Mouse (Mus musculus): Measurements from ENCODE around the gene Cacna2d3. TPM values are rescaled to one million over a fixed set of nuclear protein-coding genes. Genes with fewer than 3 reads are reported as not detected.

Gene Cacna2d3
- polyA plus RNA-seq, 1 experiment from 2014 or later: 1.1 TPM

GRCm38 (mm10) chr14:29080228-29080627, 641.4 kb downstream of the Cacna2d3 start:
- 0 out of 2 replicates have a peak, but pooled peaks cover 4% of the 10 kb centered on the region for H3K27me3 ChIP-seq (ENCODE audit: insufficient read depth, poor library complexity, severe bottlenecking)
- H3K4me1 ChIP-seq: peaks cover 3% of the 10 kb centered on the region; the same call in 1 of the 2 replicates
- no peak for DNase-seq (ENCODE audit: low spot score)
- no peak overlapping the region for H3K4me3 ChIP-seq
- 81% methylated on average over 4 of the region's 4 CpGs for WGBS
- no peak overlapping the region for H3K27ac ChIP-seq
- no peaks in the 10 kb centered on the region for H3K9me3 ChIP-seq
- no peaks in the 10 kb centered on the region for H3K36me3 ChIP-seq

DNA sequence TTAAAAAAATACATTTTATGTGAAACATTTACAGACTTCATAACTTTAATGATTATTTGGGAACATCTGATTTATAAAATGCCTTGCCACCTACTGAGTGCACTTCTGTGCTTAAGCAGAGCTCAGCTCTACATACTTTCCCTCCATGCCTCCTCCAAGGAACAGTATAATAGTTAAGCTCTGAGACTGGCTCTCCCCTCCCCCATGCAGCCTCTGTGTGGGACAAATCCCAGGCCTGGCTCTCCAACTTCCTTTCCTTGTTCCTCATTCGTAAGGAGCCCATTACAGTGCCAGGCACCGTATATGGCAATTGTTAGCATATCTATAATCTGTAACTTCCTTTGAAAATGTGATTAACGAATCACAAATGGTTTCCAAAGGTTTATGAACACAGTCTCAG, 644.2 kb downstream of the Cacna2d3 start:
- WGBS: 47% methylated on average over 3 of the region's 3 CpGs
- Histone ChIP-seq H3K9me3 (no peaks in the 10 kb centered on the region), H3K36me3 (no peaks in the 10 kb centered on the region), H3K4me3 (no peak overlapping the region), H3K27ac (no peak overlapping the region), H3K4me1 (peaks cover 7% of the 10 kb centered on the region), H3K27me3 (ENCODE audit: insufficient read depth, poor library complexity, severe bottlenecking) (0 out of 2 replicates have a peak, but pooled peaks cover 4% of the 10 kb centered on the region)
- DNase-seq (ENCODE audit: low spot score): no peak

- Histone ChIP-seq H3K9me3 (no peaks in the 10 kb centered on the region), H3K4me3 (no peak overlapping the region), H3K27me3 (ENCODE audit: insufficient read depth, poor library complexity, severe bottlenecking) (0 out of 2 replicates have a peak, but pooled peaks cover 3% of the 10 kb centered on the region), H3K4me1 (peaks cover 7% of the 10 kb centered on the region), H3K27ac (no peak overlapping the region), H3K36me3 (no peaks in the 10 kb centered on the region)
- no peak for DNase-seq (ENCODE audit: low spot score)
- WGBS: 85% methylated on average over 4 of the region's 4 CpGs
These were observed 647.9 kb downstream of the Cacna2d3 start for GRCm38 (mm10) chr14:29073747-29074146.

DNA sequence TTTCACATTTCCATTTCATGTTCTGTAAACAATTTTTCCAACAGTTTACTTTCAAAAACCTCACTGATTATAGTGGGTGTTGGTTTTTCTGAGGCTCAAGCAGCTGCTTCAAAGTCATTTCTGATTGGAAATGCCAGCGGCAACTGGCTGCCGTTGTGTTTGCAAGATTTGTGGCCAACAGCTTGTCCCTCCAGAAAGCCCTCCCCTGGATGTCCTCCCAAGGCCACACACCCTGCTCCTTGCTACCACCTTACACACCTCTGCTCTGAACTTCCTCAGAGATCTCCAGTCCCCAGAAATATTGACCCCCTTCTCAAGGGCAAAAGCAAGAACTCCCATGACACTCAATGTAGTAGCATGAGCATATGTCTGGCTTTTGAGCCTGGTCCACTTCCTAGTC, 659.0 kb downstream of the Cacna2d3 start:
- no peaks in the 10 kb centered on the region for H3K36me3 ChIP-seq
- peaks cover 5% of the 10 kb centered on the region; the same call in 1 of the 2 replicates for H3K4me1 ChIP-seq
- H3K27me3 ChIP-seq (ENCODE audit: insufficient read depth, poor library complexity, severe bottlenecking): no peaks in the 10 kb centered on the region
- H3K9me3 ChIP-seq: no peaks in the 10 kb centered on the region
- 94% methylated on average over 2 of the region's 2 CpGs for WGBS
- no peak for DNase-seq (ENCODE audit: low spot score)
- no peak overlapping the region for H3K4me3 ChIP-seq
- no peak overlapping the region for H3K27ac ChIP-seq

GRCm38 (mm10) chr14:29061491-29061890, 660.2 kb downstream of the Cacna2d3 start:
- no peak for DNase-seq (ENCODE audit: low spot score)
- no peaks in the 10 kb centered on the region for H3K9me3 ChIP-seq
- WGBS: 86% methylated on average over 1 of the region's 1 CpGs
- H3K4me3 ChIP-seq: no peak overlapping the region
- no peaks in the 10 kb centered on the region for H3K36me3 ChIP-seq
- H3K27me3 ChIP-seq (ENCODE audit: insufficient read depth, poor library complexity, severe bottlenecking): no peaks in the 10 kb centered on the region
- no peak overlapping the region for H3K27ac ChIP-seq
- peaks cover 5% of the 10 kb centered on the region; the same call in 1 of the 2 replicates for H3K4me1 ChIP-seq

- no peaks in the 10 kb centered on the region for H3K27me3 ChIP-seq (ENCODE audit: insufficient read depth, poor library complexity, severe bottlenecking)
- DNase-seq (ENCODE audit: low spot score): no peak
- H3K36me3 ChIP-seq: no peaks in the 10 kb centered on the region
- no peak overlapping the region for H3K4me3 ChIP-seq
- peaks cover 5% of the 10 kb centered on the region; the same call in 1 of the 2 replicates for H3K4me1 ChIP-seq
- H3K9me3 ChIP-seq: no peaks in the 10 kb centered on the region
- no peak overlapping the region for H3K27ac ChIP-seq
These were observed 661.0 kb downstream of the Cacna2d3 start for GRCm38 (mm10) chr14:29060679-29061078.

GRCm38 (mm10) chr14:29051951-29052835, 669.5 kb downstream of the Cacna2d3 start:
- H3K9me3 ChIP-seq: no peaks in the 10 kb centered on the region
- no peaks in the 10 kb centered on the region for H3K27me3 ChIP-seq (ENCODE audit: insufficient read depth, poor library complexity, severe bottlenecking)
- no peak for DNase-seq (ENCODE audit: low spot score)
- no peaks in the 10 kb centered on the region for H3K36me3 ChIP-seq
- peaks cover 14% of the 10 kb centered on the region; the same call in 1 of the 2 replicates for H3K4me1 ChIP-seq
- 18% methylated on average over 16 of the region's 16 CpGs for WGBS
- H3K27ac ChIP-seq: 0 out of 2 replicates have a peak overlapping the region, but pooled peaks have one; percentile 22
- 0 out of 2 replicates have a peak overlapping the region, but pooled peaks have one; percentile 15 for H3K4me3 ChIP-seq

- Histone ChIP-seq H3K4me1 (peaks cover 21% of the 10 kb centered on the region), H3K9me3 (no peaks in the 10 kb centered on the region), H3K27me3 (ENCODE audit: insufficient read depth, poor library complexity, severe bottlenecking) (0 out of 2 replicates have a peak, but pooled peaks cover 6% of the 10 kb centered on the region), H3K4me3 (no peak overlapping the region), H3K36me3 (no peaks in the 10 kb centered on the region), H3K27ac (no peak overlapping the region)
- WGBS: 65% methylated on average over 1 of the region's 1 CpGs
- no peak for DNase-seq (ENCODE audit: low spot score)
These were observed 679.3 kb downstream of the Cacna2d3 start for GRCm38 (mm10) chr14:29042355-29042754.

DNA sequence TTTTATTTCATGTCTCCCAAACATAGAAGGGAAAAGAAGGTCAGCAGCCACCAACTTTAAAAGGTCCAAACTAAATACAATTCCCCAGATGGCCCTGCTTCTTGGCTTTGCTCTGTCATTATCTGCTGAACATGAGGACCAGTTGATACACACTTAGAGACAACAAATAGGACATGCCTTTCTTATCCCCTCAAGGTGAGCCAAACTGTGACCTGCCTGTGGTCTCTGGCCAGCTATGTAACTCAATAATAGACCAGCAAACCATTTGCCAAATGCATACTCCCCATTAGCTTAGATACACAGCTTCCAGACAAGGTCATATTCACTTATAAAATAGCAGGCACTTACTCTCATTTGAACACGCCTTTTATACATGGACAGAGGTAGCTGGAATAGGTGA, 680.2 kb downstream of the Cacna2d3 start:
- Histone ChIP-seq H3K27ac (no peak overlapping the region), H3K9me3 (no peaks in the 10 kb centered on the region), H3K4me3 (no peak overlapping the region), H3K36me3 (no peaks in the 10 kb centered on the region), H3K27me3 (ENCODE audit: insufficient read depth, poor library complexity, severe bottlenecking) (0 out of 2 replicates have a peak, but pooled peaks cover 6% of the 10 kb centered on the region), H3K4me1 (peaks cover 21% of the 10 kb centered on the region)
- 82% methylated on average over 1 of the region's 1 CpGs for WGBS
- DNase-seq (ENCODE audit: low spot score): no peak

GRCm38 (mm10) chr14:29040606-29041364, 680.9 kb downstream of the Cacna2d3 start:
- 67% methylated on average over 9 of the region's 9 CpGs for WGBS

DNA sequence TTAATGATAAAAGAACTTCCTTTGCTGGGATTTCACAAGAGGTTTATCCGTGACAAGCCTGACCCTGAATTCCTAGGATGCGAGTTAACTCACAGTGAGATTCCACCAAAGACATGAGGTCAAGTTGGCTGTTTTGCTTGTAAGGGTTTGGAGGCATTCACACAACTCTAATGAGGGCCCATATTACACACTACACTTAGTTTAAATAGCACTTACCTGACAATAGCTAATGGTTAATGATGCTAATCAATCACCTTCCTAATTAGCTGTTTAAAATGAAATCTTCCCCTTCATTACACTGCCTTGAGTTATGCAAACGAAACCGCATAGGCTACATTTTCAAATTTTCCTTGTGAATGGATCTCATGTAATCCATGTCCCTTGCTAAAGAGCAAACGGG, 683.4 kb downstream of the Cacna2d3 start:
- Histone ChIP-seq H3K4me3 (no peak overlapping the region), H3K9me3 (no peaks in the 10 kb centered on the region), H3K27ac (no peak overlapping the region), H3K36me3 (no peaks in the 10 kb centered on the region), H3K4me1 (peaks cover 21% of the 10 kb centered on the region), H3K27me3 (ENCODE audit: insufficient read depth, poor library complexity, severe bottlenecking) (no peaks in the 10 kb centered on the region)
- WGBS: 70% methylated on average over 5 of the region's 5 CpGs
- no peak for DNase-seq (ENCODE audit: low spot score)

More at GRCm38 (mm10) chr14:29040606-29041364, 680.9 kb downstream of the Cacna2d3 start:
- Histone ChIP-seq H3K36me3 (no peaks in the 10 kb centered on the region), H3K27me3 (ENCODE audit: insufficient read depth, poor library complexity, severe bottlenecking) (0 out of 2 replicates have a peak, but pooled peaks cover 6% of the 10 kb centered on the region), H3K27ac (no peak overlapping the region), H3K4me1 (peaks cover 21% of the 10 kb centered on the region), H3K9me3 (no peaks in the 10 kb centered on the region), H3K4me3 (no peak overlapping the region)
- DNase-seq (ENCODE audit: low spot score): no peak

DNA sequence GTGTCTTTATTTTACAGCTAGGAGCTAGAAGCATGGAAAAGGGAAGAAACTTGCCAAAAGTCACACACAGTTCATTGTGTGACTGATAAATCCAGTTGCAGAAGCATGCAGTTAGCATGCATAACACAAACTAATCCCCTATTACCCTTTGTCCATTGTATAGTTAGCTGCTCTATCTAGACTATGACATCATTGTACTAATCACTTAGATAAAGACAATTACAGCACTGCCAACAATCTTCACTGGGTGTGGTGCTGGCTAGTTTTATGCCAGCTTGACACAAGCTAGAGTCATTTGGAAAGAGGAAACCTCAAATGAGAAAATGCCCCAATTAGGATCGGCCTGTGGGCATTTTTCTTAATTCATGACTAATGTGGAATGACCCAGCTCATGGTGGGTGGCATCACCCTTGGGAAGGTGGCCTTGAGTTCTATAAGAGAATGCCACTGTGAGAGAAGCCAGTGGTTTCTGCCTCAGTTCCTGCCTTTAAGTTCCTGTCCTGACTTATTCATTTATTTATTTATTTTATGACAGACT, 689.7 kb downstream of the Cacna2d3 start:
- no peak overlapping the region for H3K27ac ChIP-seq
- peaks cover 12% of the 10 kb centered on the region for H3K4me1 ChIP-seq
- no peaks in the 10 kb centered on the region for H3K36me3 ChIP-seq
- WGBS: 74% methylated on average over 1 of the region's 1 CpGs
- H3K9me3 ChIP-seq: no peaks in the 10 kb centered on the region
- H3K4me3 ChIP-seq: no peak overlapping the region
- DNase-seq (ENCODE audit: low spot score): no peak
- H3K27me3 ChIP-seq (ENCODE audit: insufficient read depth, poor library complexity, severe bottlenecking): no peaks in the 10 kb centered on the region

Measured in heart, embryonic 10.5 days (tissue).